Mouse (Mus musculus) bone marrow macrophage, adult 2 months (primary cell): ENCODE measurements at regions not wholly inside any gene's neighbourhood (a gene's known extent, or its start where the extent isn't known, plus 50 kb on each side); places are given as distances from the start of the nearest gene placed in this dataset.

Experiments used
- CTCF ChIP-seq: IDR thresholded peaks from 2 replicates; pipeline ENCODE4 v1.5.1; 2012; ENCODE audit warnings: low read depth, mild to moderate bottlenecking, low read length, moderate library complexity
- POLR2A ChIP-seq: IDR thresholded peaks from 2 replicates; pipeline ENCODE4 v1.6.1; 2012; ENCODE audit warnings: mild to moderate bottlenecking, low read depth, low read length, borderline replicate concordance

- TF ChIP-seq CTCF (no peak), POLR2A (no peak)
Observed at GRCm38 (mm10) chr13:97662741-97663140, 97.7 kb downstream of the Gm10260 start.
